Mouse (Mus musculus) spleen, adult 12 weeks (tissue): Measurements from ENCODE around the gene Pxmp2.

ENCODE experiments used
- DNase-seq: peaks from one replicate; pipeline ENCODE4 v3.0.0; 2022; ENCODE audit warnings: low spot score

Gene Pxmp2

GRCm38 (mm10) chr5:110230780-110231461, 55.1 kb downstream of the Pxmp2 start, which contains the start of gene Ankle2:
Ankle2 (plus strand) TSS chr5:110231004.
- DNase-seq: peak; percentile 97

DNA sequence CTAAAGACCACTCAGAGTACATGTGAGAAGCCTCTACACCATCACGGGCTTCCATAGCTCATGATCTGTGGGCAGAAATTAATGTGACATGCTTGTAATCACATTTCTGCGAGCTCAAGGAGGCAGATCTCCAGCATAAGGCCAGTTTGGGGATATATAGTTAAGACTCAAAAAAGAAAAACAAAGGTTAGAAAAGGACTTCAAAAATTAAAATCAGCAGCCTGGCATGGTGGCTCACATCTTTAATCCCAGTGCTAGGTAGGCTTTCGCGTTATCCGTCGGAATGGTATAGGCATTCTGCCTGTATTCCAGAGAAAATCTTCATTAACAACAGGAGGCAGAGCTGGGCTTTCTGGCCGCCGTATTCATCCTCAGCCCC, 55.6 kb downstream of the Pxmp2 start:
- no peak for DNase-seq

DNA sequence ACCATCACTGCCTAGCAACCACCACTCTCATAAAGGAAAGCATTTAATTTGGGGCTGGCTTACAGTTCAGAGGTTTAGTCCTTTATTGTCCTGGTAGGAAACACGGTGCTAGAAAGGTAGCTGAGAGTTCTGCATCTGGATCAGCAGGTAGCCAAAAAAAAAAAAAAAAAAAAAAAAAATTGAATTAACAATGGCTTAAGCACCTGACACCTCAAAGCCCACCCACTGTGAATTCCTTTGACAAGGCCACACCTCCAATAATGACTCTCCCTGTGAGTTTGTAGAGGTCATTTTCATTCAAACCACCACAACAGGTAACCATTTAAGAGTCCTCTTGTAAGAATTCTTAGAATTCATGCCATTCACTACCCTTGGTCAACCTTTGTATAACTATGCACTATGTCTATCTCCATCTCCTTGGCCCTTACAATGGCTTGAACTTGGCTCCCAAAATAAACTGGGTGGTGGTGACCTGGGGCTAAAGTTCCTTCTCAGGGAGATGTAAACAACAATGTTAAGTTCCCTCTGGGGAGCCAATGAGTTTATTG, 58.6 kb downstream of the Pxmp2 start:
- no peak for DNase-seq

DNA sequence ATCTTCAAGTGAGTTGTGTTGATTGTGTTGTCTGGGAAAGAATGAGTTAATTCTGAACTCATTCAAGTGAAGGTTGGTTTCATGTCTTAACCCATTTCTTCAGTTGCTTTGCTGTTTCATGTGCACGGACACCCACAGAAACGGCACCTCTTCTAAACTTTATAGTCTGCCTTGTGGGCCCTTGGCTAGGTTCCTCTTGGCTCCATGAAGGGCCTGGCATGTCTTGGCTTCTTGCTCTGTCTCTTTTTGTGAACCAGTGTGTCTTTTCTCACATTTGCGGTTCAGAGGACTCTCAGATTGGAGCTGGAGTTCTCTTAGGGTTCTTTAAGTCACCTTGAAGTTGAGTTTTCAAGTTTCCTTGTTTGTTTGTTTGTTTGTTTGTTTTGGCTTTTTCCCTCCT, 60.9 kb downstream of the Pxmp2 start:
- no peak for DNase-seq
